Mouse (Mus musculus) left cerebral cortex, adult 18-20 months (tissue): ENCODE results near the gene Ppp1cb. TPM values are rescaled to one million over a fixed set of nuclear protein-coding genes. Genes with fewer than 3 reads are reported as not detected.

Experiments used
- DNase-seq, 2 experiments: peaks; one replicate each; pipeline ENCODE4 v3.0.0; 2021 to 2022; ENCODE audit warnings: low spot score in 2 of 2, mixed read lengths in 1 of 2
- total RNA-seq, 2 experiments: library from RNA; stranded (reverse); gene quantifications; 2 replicates each; pipeline ENCODE4 v1.2.3; 2021

Ppp1cb gene
- total RNA-seq, 2 experiments from 2014 or later, result 430 TPM

GRCm38 (mm10) chr5:32441992-32442575, 16.6 kb upstream of the Ppp1cb start:
- DNase-seq, result no peak

- no peak for DNase-seq
These were observed 14.7 kb upstream of the Ppp1cb start for GRCm38 (mm10) chr5:32443906-32444305.

- no peak for DNase-seq
These were observed 13.2 kb upstream of the Ppp1cb start for GRCm38 (mm10) chr5:32445287-32445921.

GRCm38 (mm10) chr5:32446394-32446793, 12.2 kb upstream of the Ppp1cb start:
- no peak for DNase-seq

- no peak for DNase-seq
These were observed 11.8 kb upstream of the Ppp1cb start for GRCm38 (mm10) chr5:32446810-32447209.

GRCm38 (mm10) chr5:32459251-32459881, 723 bp downstream of the Ppp1cb start:
- no peak for DNase-seq

GRCm38 (mm10) chr5:32459882-32460751, 1.5 kb downstream of the Ppp1cb start:
- no peak for DNase-seq

GRCm38 (mm10) chr5:32460973-32461372, 2.3 kb downstream of the Ppp1cb start:
- DNase-seq, result no peak

GRCm38 (mm10) chr5:32472332-32473028, 13.8 kb downstream of the Ppp1cb start:
- no peak for DNase-seq

- no peak for DNase-seq
These were observed 14.3 kb downstream of the Ppp1cb start for GRCm38 (mm10) chr5:32473029-32473352.

GRCm38 (mm10) chr5:32476501-32476900, 17.9 kb downstream of the Ppp1cb start:
- no peak for DNase-seq

- no peak for DNase-seq
These were observed 20.3 kb downstream of the Ppp1cb start for GRCm38 (mm10) chr5:32478972-32479371.

- DNase-seq, result no peak
These were observed 26.8 kb downstream of the Ppp1cb start for GRCm38 (mm10) chr5:32485430-32485829.

- DNase-seq, result no peak
These were observed 29.4 kb downstream of the Ppp1cb start for GRCm38 (mm10) chr5:32488044-32488443.

GRCm38 (mm10) chr5:32494084-32494700, 35.5 kb downstream of the Ppp1cb start:
- peak; percentile 49 to 60 for DNase-seq

GRCm38 (mm10) chr5:32508766-32509165, 50.1 kb downstream of the Ppp1cb start:
- DNase-seq, result no peak

GRCm38 (mm10) chr5:32520381-32520780, 61.7 kb downstream of the Ppp1cb start:
- peak; percentile 20 to 22 for DNase-seq

- no peak for DNase-seq
These were observed 90.8 kb downstream of the Ppp1cb start for GRCm38 (mm10) chr5:32549449-32549848.

- no peak for DNase-seq
These were observed 106.1 kb downstream of the Ppp1cb start for GRCm38 (mm10) chr5:32564697-32565096.
